Mouse (Mus musculus) limb, embryonic 15.5 days (tissue): Measurements from ENCODE around the gene Zfp410. TPM values are rescaled to one million over a fixed set of nuclear protein-coding genes. Genes with fewer than 3 reads are reported as not detected.
"Not testable (repeated sequence)": the region's sequence is repeated elsewhere in the genome, so short reads cannot be mapped to it uniquely, and the experiment has no call there.

ENCODE experiments used
- ATAC-seq: fragments of 200-750 bp; cut with Nextera tagmentation; 2 replicates; pipeline ENCODE4 v1.8.0; 2017; ENCODE audit warnings: low read depth, moderate TSS enrichment; ENCODE audit not compliant: insufficient number of reproducible peaks, low FRiP score, low TSS enrichment
- H3K27ac ChIP-seq: fragments of 300-500 bp; sonication (generic); 2 replicates; pipeline ENCODE4 v1.5.1; 2015; ENCODE audit warnings: moderate library complexity, mild to moderate bottlenecking, inconsistent platforms
- H3K27me3 ChIP-seq: fragments of 300-500 bp; sonication (generic); 2 replicates; pipeline ENCODE4 v1.6.1; 2015; ENCODE audit warnings: inconsistent platforms
- H3K36me3 ChIP-seq: fragments of 300-500 bp; sonication (generic); 2 replicates; pipeline ENCODE4 v1.6.1; 2015; ENCODE audit warnings: inconsistent platforms
- H3K4me1 ChIP-seq: fragments of 300-500 bp; sonication (generic); 2 replicates; pipeline ENCODE4 v1.6.1; 2015; ENCODE audit warnings: inconsistent platforms
- H3K4me2 ChIP-seq: fragments of 300-500 bp; sonication (generic); 2 replicates; pipeline ENCODE4 v1.6.1; 2015; ENCODE audit warnings: mild to moderate bottlenecking, inconsistent platforms
- H3K4me3 ChIP-seq: fragments of 300-500 bp; sonication (generic); 2 replicates; pipeline ENCODE4 v1.5.1; 2015; ENCODE audit warnings: mild to moderate bottlenecking, inconsistent platforms
- H3K9ac ChIP-seq: fragments of 300-500 bp; sonication (generic); 2 replicates; pipeline ENCODE4 v1.6.1; 2015; ENCODE audit warnings: inconsistent platforms
- H3K9me3 ChIP-seq: fragments of 300-500 bp; sonication (generic); 2 replicates; pipeline ENCODE4 v1.6.1; 2016; ENCODE audit warnings: inconsistent platforms
- WGBS: fragments of 180-500 bp; shearing (Covaris S2); methylation state at CpG from one replicate; pipeline ENCODE4 v1.1.7; 2015; 5-methylcytosine and 5-hydroxymethylcytosine counted together
- polyA plus RNA-seq: library from polyadenylated mRNA; unstranded; fragments of >200 nt; fragmentation: Nextera tagmentation; extraction: Ambion mirVana; gene quantifications from 2 replicates; pipeline ENCODE4 v1.2.1, GENCODE M21; 2015

Gene Zfp410
- polyA plus RNA-seq, 1 experiment from 2014 or later = 90.6 TPM

DNA sequence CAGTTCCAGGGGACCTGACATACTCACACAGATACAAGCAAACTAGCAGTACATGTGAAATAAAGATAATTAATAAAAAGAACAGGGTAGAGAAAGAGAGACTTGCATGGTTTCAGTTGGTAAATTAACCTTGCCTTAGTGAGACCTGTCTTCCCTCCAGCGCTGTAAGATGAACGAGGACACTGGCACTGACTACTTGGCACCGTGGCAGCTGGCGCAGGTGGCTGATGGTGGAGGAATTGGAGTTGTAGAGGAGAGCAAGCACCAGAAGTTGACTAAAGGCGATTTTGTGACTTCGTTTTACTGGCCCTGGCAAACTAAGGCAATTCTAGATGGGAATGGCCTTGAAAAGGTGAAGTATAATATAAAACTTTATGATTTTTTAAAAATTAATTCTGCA lies 18.8 kb upstream of the Zfp410 start:
- Histone ChIP-seq H3K27me3 (no peaks in the 10 kb centered on the region), H3K9ac (no peak overlapping the region), H3K36me3 (peaks cover 10% of the 10 kb centered on the region), H3K27ac (no peak overlapping the region), H3K9me3 (no peaks in the 10 kb centered on the region), H3K4me2 (no peak overlapping the region), H3K4me3 (no peak overlapping the region), H3K4me1 (no peaks in the 10 kb centered on the region)
- no peak for ATAC-seq
- 89% methylated on average over 6 of the region's 6 CpGs for WGBS

DNA sequence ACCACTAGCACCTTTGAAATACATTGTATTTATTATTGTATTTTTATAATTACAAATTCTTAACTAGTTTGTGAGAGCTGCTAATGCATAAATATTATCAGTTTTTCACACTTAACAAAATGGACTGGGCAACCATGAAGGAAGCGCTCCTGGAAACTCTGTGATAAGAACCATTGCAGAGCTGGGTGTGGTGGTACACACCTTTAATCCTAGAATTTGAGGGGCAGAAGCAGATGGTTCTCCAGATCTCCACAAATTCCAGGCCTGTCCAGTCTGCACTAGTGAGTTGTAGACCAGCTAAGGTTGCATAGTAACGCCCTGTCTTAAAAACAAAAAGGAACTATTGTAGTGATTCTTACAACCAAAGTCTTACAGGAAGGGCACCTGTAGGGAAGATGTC lies 17.4 kb upstream of the Zfp410 start:
- Histone ChIP-seq H3K4me2 (no peak overlapping the region), H3K4me1 (no peaks in the 10 kb centered on the region), H3K27ac (no peak overlapping the region), H3K9me3 (no peaks in the 10 kb centered on the region), H3K36me3 (peaks cover 7% of the 10 kb centered on the region; the same call in 1 of the 2 replicates), H3K4me3 (no peak overlapping the region), H3K9ac (no peak overlapping the region), H3K27me3 (no peaks in the 10 kb centered on the region)
- ATAC-seq = no peak
- WGBS = 95% methylated on average over 2 of the region's 2 CpGs

DNA sequence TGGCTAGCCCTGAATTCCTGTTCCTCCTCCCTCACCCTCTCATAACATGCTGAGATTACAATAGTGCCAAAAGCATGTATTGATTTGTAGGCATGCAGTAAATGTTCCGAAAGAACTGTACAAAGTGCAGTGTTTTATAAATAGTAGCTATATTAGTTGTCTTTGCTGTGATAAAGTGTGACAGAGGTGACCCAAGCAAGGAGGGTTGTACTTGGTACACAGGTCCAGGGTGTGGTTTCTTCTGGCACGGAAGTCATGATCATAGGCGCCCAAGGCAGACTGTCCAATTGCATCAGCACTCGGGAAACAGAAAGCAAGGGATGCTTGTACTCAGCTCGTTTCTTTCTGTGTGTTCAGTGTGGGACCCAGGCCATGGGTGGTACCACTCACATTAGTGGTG lies 12.6 kb upstream of the Zfp410 start:
- no peak overlapping the region for H3K27ac ChIP-seq
- H3K9me3 ChIP-seq = no peaks in the 10 kb centered on the region

DNA sequence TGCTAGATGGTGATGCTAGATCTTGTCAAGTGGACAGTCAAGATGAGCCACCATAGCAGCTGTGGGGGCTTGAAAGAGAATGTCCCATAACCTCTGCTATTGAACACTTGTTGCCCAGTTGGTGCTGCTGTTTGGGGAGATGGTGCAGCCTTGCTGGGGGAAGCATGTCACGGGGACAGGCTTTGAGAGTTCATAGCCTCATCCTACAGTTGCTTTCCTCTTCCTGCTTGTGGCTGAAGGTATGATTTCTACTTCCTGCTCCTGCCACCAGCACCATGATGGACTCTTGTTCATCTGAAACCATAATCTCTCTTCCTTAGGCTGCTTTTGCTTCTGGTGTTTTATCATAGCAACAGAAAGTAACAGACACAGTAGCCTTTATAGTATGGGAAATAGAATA lies 12.1 kb upstream of the Zfp410 start:
- H3K4me2 ChIP-seq = no peak overlapping the region
- 84% methylated on average over 1 of the region's 1 CpGs for WGBS
- no peak overlapping the region for H3K27ac ChIP-seq
- H3K27me3 ChIP-seq = no peaks in the 10 kb centered on the region
- peaks cover 9% of the 10 kb centered on the region; the same call in 1 of the 2 replicates for H3K36me3 ChIP-seq
- no peak for ATAC-seq
- H3K4me3 ChIP-seq = no peak overlapping the region
- no peaks in the 10 kb centered on the region for H3K9me3 ChIP-seq
- no peak overlapping the region for H3K9ac ChIP-seq
- no peaks in the 10 kb centered on the region for H3K4me1 ChIP-seq

More for the DNA sequence above, 12.6 kb upstream of the Zfp410 start:
- H3K9ac ChIP-seq = no peak overlapping the region
- no peak for ATAC-seq
- H3K4me2 ChIP-seq = no peak overlapping the region
- no peaks in the 10 kb centered on the region for H3K4me1 ChIP-seq
- H3K27me3 ChIP-seq = no peaks in the 10 kb centered on the region
- H3K4me3 ChIP-seq = no peak overlapping the region
- H3K36me3 ChIP-seq = peaks cover 9% of the 10 kb centered on the region; the same call in 1 of the 2 replicates
- 85% methylated on average over 5 of the region's 5 CpGs for WGBS

DNA sequence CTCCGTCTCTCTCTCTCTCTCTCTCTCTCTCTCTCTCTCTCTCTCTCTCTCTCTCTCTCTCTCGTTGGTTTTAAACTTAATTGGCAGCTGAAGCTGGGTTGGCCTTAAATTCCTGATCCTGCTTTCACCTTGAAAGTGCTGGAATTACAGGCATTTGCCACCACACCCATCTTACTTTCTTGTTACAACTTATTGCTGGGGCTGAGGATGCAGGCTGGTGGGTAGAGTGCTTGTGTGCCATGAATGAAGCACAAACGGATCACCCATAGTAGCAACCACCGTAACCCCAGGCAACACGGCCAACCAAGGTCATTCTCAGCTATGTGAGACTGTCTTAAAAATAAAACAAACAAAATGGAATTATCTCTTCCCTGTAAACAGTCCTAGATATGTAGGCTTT lies 5.3 kb upstream of the Zfp410 start:
- Histone ChIP-seq H3K36me3 (0 out of 2 replicates have a peak, but pooled peaks cover 2% of the 10 kb centered on the region), H3K9me3 (no peaks in the 10 kb centered on the region), H3K27ac (no peak overlapping the region), H3K4me2 (no peak overlapping the region), H3K27me3 (no peaks in the 10 kb centered on the region), H3K4me1 (peaks cover 4% of the 10 kb centered on the region), H3K9ac (no peak overlapping the region), H3K4me3 (no peak overlapping the region)
- ATAC-seq = no peak
- 68% methylated on average over 4 of the region's 5 CpGs for WGBS

DNA sequence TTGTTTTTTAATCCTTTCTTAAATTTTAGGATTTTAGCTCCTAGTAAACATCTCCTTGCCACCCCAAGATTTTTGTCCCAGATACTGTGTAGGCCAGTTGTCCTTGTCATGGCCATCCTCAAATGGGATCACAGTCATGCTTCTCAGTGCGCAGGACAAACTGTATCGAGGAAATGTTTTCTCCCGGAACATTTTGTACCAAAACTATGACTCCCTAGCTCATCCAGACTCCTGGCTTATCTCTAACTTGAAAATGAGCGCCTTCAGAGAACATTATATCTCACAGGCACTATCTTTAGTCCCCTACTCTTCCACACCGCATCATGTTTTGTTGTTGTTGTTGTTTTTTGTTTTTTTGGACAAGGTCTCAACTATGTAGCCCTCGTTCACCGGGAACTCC lies 646 bp upstream of the Zfp410 start:
- Histone ChIP-seq H3K4me1 (peaks cover 13% of the 10 kb centered on the region), H3K9me3 (no peaks in the 10 kb centered on the region), H3K36me3 (no peaks in the 10 kb centered on the region), H3K27ac (peak overlapping the region; percentile 98), H3K4me3 (peak overlapping the region; percentile 100), H3K9ac (peak overlapping the region; percentile 84), H3K27me3 (no peaks in the 10 kb centered on the region), H3K4me2 (peak overlapping the region; percentile 65)
- ATAC-seq = no peak
- 36% methylated on average over 7 of the region's 7 CpGs for WGBS

DNA sequence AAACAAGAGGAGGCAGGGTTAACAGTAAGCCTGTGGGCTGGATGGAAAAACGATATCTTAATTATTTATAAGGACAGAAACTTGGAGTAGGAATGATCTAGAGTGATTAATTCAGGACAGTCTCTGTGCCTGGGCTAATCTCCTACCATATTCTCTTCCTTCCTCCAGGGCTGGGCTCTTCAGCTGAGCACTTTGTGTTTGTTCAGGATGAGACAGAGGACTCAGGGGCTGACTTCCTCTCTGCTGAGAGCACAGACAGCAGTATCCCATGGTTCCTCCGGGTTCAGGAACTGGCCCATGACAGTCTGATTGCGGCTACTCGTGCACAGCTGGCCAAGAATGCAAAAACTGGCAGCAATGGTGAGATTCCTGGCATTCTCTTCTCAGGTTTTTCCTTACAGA lies 10.5 kb downstream of the Zfp410 start:
- 0 out of 2 replicates have a peak, but pooled peaks cover 3% of the 10 kb centered on the region for H3K4me1 ChIP-seq
- ATAC-seq = no peak
- WGBS = 67% methylated on average over 4 of the region's 4 CpGs
- H3K4me3 ChIP-seq = no peak overlapping the region
- no peak overlapping the region for H3K9ac ChIP-seq
- H3K27me3 ChIP-seq = no peaks in the 10 kb centered on the region
- H3K27ac ChIP-seq = no peak overlapping the region; the same call in 1 of the 2 replicates
- peaks cover 66% of the 10 kb centered on the region for H3K36me3 ChIP-seq
- no peaks in the 10 kb centered on the region for H3K9me3 ChIP-seq
- no peak overlapping the region for H3K4me2 ChIP-seq

DNA sequence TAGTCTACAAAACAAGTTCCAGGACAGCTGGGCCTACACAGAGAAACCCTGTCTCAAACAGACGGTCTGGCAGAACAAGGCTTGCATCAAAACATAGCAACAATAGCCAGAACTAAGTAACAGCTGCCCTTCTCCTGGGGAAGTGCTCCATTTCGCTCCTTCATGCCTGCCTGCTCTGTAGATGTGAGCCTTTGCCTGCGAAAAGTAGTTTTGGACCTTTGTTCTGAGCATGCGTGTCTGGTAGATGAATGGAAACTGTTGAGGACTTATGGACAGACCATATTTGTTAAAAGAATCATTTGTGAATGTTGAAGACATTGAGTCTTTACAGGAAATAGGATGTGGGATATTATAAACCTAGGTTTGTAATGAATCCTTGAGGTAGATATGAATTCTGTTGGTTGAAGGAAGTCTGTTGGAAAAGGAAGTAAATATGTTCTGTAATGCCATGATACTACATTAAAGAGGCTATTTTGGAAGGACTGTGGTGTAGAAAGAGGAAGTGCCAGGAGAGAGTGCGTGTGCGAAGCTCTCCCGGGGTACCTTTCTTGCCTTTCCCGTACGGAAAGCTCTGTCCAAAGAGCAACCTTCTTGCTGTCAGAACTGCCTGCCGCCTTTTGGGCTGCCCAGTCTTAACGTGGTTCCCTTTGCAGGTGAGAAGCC lies 20.4 kb downstream of the Zfp410 start:
- no peak overlapping the region for H3K4me2 ChIP-seq
- no peaks in the 10 kb centered on the region for H3K27me3 ChIP-seq
- H3K36me3 ChIP-seq = peaks cover 84% of the 10 kb centered on the region
- H3K9me3 ChIP-seq = no peaks in the 10 kb centered on the region
- H3K4me1 ChIP-seq = no peaks in the 10 kb centered on the region
- H3K4me3 ChIP-seq = no peak overlapping the region
- 89% methylated on average over 11 of the region's 11 CpGs for WGBS
- H3K9ac ChIP-seq = no peak overlapping the region
- no peak overlapping the region for H3K27ac ChIP-seq
- ATAC-seq = no peak

DNA sequence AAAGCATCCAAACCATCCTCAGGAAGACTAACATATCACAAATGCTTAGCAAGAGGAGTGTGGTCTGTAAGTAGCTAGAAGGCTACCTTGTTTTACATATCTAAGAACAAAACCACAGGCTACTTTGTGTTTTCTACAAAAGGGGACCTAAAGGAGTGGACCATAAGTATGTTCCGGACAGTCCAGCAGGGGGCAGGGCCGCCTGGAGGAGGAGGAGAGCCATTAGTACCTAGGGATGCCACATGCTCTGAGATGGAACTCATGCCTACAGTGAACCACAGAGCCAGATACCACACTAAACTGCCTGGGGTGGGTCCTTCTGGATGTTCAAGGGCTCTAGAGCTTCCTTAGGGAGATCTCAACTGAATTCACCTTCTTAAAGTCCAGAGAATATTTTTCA lies 30.5 kb downstream of the Zfp410 start:
- Histone ChIP-seq H3K4me1 (no peaks in the 10 kb centered on the region), H3K36me3 (peaks cover 47% of the 10 kb centered on the region), H3K27me3 (no peaks in the 10 kb centered on the region), H3K4me3 (no peak overlapping the region), H3K9ac (no peak overlapping the region), H3K27ac (no peak overlapping the region), H3K4me2 (no peak overlapping the region), H3K9me3 (no peaks in the 10 kb centered on the region)
- 45% methylated on average over 2 of the region's 2 CpGs for WGBS
- ATAC-seq = no peak

DNA sequence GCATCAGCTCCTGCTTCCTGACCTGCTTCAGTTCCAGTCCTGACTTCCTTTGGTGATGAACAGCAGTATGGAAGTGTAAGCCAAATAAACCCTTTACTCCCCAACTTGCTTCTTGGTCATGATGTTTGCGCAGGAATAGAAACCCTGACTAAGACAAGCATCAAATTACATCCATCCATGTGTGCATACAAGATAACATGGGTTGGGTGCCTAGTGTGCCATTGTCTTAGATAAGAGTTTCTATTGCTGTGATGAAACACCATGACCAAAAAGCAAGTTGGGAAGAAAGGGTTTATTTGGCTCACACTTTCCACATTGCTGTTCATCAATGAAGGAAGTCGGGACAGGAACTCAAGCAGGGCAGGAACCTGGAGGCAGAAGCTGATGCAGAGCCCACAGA lies 42.0 kb downstream of the Zfp410 start:
- 84% methylated on average over 2 of the region's 2 CpGs for WGBS
- not testable (repeated sequence) for H3K9ac ChIP-seq

DNA sequence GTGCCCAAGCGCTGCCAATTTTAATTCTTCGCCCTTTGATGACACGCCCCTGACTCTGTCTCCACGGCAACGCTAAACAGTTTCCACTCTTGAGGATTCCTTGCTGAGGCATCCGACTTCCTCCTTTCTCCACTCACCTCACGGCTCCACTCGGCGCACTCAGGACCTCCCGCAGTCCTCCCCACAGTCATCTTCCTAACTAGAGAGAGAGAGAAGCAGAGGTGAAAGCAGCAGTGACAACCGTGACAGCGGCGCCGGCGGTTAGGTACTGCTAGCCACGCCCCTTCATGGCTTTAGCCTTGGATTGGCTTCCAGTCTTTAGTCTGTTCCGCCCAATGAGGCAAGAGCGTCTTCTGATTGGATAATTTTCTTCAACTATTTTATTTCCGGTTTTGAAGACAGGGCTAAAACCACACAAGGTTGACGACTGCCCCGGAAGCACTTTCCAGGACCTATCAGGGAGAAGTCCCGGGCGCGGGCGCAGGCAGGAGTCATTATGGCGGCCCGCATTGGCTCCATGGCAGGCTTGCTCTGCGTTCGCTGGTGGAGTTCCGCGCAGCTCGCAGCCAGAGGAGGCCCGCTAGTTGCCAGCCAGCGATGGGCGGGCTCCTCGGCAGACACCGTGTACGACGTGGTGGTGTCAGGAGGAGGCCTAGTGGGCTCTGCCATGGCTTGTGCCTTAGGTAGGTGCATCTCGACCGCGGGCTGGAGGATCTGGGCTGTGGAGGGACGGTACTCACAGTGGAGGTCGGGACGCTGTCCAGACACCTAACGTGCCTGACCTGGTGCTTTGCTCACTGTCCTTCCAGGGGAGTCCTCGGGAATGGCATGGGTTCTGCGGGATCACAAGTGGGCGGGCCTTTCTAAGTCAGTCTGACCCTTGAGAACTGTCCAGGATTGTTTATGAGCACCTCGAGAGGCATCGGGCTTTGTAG lies 45.2 kb downstream of the Zfp410 start, which contains the start of the genes Coq6 and Fam161b:
Gene Coq6 (plus strand): TSS at position 103 of the 935 bp plus-strand sequence.
Gene Fam161b (minus strand): TSS at position 279 of the 935 bp plus-strand sequence.
- Histone ChIP-seq H3K27ac (peak within 1 kb of the TSS; percentile 74), H3K27me3 (no peaks in the 10 kb centered on the region), H3K4me3 (peak within 1 kb of the TSS; percentile 99), H3K4me2 (peak within 1 kb of the TSS; percentile 72), H3K36me3 (peaks cover 7% of the 10 kb centered on the region), H3K9me3 (no peaks in the 10 kb centered on the region), H3K4me1 (peaks cover 16% of the 10 kb centered on the region), H3K9ac (peak within 1 kb of the TSS; percentile 82)
- peak; percentile 99 for ATAC-seq
- under 1% methylated on average over 51 of the region's 51 CpGs for WGBS

More for the DNA sequence above, 42.0 kb downstream of the Zfp410 start:
- not testable (repeated sequence) for H3K4me2 ChIP-seq, H3K4me3 ChIP-seq, H3K27ac ChIP-seq, H3K9me3 ChIP-seq, H3K27me3 ChIP-seq, ATAC-seq
- Histone ChIP-seq H3K4me1 (peaks cover 16% of the 10 kb centered on the region), H3K36me3 (peaks cover 19% of the 10 kb centered on the region; the same call in 1 of the 2 replicates)

DNA sequence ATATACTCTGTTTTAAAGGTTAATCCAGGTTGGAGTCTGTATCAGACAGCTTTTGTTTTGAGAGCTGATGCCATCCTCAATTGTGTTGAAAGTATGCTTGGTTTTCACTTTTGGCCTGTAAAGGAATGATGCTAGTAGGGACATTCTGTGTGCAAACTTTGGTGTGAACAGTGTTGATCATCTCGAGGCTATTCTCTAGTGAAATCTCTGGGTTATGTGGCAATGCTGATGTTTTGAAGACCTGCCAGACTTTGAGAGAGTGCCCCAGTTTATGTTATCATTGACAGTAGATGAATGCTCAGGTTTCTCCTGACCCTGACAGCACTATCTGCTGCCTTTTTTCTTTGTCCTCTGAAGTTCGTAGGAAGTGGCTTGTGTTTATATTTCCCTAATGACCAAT lies 46.2 kb downstream of the Zfp410 start:
- H3K27me3 ChIP-seq = no peaks in the 10 kb centered on the region
- WGBS = 53% methylated on average over 2 of the region's 2 CpGs
- no peak overlapping the region for H3K27ac ChIP-seq
- ATAC-seq = no peak
- H3K36me3 ChIP-seq = peaks cover 10% of the 10 kb centered on the region
- peak overlapping the region; percentile 72 for H3K4me2 ChIP-seq
- peak overlapping the region; percentile 99 for H3K4me3 ChIP-seq
- H3K9ac ChIP-seq = no peak overlapping the region
- H3K4me1 ChIP-seq = peaks cover 16% of the 10 kb centered on the region
- no peaks in the 10 kb centered on the region for H3K9me3 ChIP-seq
